Mouse (Mus musculus): Measurements from ENCODE around the gene Celsr3. TPM values are rescaled to one million over a fixed set of nuclear protein-coding genes. Genes with fewer than 3 reads are reported as not detected.

Gene Celsr3
- total and polyA plus RNA-seq, 2 experiments, result not detected

DNA sequence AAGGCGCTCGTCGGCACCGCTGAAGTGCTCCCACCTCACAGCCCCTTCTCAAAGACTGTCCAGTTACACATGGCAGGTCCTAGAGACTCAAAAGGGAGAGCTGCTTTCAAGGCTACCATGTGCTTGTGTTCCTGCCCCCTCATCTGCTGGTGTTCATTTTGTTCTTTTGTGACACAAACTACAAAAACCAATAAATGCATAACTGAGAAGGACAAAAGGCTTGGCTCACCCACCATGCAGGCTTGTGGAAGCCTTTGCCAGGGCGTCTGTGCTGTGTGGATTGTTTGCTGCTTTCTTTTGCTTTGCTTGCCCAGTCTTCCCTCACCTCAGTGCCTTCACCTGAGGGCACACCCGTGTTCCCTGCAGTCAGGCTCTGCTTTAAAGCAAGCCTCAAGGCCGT lies 28.6 kb upstream of the Celsr3 start:
- peak overlapping the region; percentile 90 for H3K27ac ChIP-seq (replicated peaks; ENCODE audit: insufficient read depth, low read depth, low read length)
- H3K79me2 ChIP-seq (ENCODE audit: control insufficient read depth, insufficient read depth, low read length), result peaks cover 19% of the 10 kb centered on the region; the same call in 1 of the 2 replicates
- peak overlapping the region; percentile 87 for H3K9ac ChIP-seq (ENCODE audit: low read depth, low read length)
- DNase-seq (ENCODE audit: extremely low read depth, low read depth, low spot score), result no peak
- H3K27me3 ChIP-seq (ENCODE audit: control insufficient read depth, insufficient read depth, low read length), result no peaks in the 10 kb centered on the region
- peaks cover 22% of the 10 kb centered on the region for H3K4me1 ChIP-seq (ENCODE audit: control insufficient read depth, insufficient read depth, low read length)
- H3K36me3 ChIP-seq (ENCODE audit: control insufficient read depth, insufficient read depth, low read length), result peaks cover 41% of the 10 kb centered on the region
- WGBS, result 40% methylated on average over 7 of the region's 7 CpGs
- no peak for TF ChIP-seq POLR2A (IDR thresholded peaks at IDR 0.05; ENCODE audit: extremely low read depth, insufficient read depth, low read length)
- no peak for TF ChIP-seq CTCF (IDR thresholded peaks at IDR 0.05; ENCODE audit: low read depth, low read length)
- H3K4me3 ChIP-seq (ENCODE audit: insufficient read depth, low read depth, low read length), result peak overlapping the region; percentile 92

DNA sequence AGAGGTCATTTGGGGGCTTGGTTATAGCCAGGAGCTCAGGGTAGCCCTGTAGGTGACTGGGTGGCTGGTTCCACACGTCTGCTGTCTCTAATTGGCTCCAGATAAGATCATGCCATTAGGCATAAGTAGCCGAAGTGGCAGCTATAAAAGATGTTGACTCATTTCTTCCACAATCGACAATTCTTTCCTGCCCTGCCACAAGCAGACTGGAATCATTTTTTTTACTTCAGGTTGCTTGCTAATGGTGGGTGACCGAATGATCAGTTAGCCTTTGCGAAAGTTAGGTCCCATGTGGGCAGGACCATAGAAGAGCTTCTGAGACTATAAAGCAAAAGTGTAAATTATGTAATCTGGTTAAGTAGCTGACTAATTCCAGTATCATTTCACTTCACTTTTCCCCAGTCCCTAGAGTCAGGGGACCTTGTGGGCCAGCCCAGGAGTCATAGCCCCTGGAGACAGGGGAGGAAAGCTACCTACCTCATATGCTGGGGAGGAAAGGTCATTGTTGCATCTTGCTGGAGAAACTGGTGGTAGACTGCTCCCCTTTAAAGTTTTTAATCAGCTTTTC lies 27.5 kb upstream of the Celsr3 start:
- WGBS, result 54% methylated on average over 5 of the region's 5 CpGs
- no peak for DNase-seq (ENCODE audit: extremely low read depth, low read depth, low spot score)
- Histone ChIP-seq H3K4me3 (ENCODE audit: insufficient read depth, low read depth, low read length) (no peak overlapping the region), H3K27ac (replicated peaks; ENCODE audit: insufficient read depth, low read depth, low read length) (no peak overlapping the region), H3K79me2 (ENCODE audit: control insufficient read depth, insufficient read depth, low read length) (peaks cover 15% of the 10 kb centered on the region; the same call in 1 of the 2 replicates), H3K9ac (ENCODE audit: low read depth, low read length) (no peak overlapping the region), H3K4me1 (ENCODE audit: control insufficient read depth, insufficient read depth, low read length) (peaks cover 12% of the 10 kb centered on the region), H3K27me3 (ENCODE audit: control insufficient read depth, insufficient read depth, low read length) (no peaks in the 10 kb centered on the region), H3K36me3 (ENCODE audit: control insufficient read depth, insufficient read depth, low read length) (peaks cover 46% of the 10 kb centered on the region)
- no peak for TF ChIP-seq CTCF (IDR thresholded peaks at IDR 0.05; ENCODE audit: low read depth, low read length)
- no peak for TF ChIP-seq POLR2A (IDR thresholded peaks at IDR 0.05; ENCODE audit: extremely low read depth, insufficient read depth, low read length)

DNA sequence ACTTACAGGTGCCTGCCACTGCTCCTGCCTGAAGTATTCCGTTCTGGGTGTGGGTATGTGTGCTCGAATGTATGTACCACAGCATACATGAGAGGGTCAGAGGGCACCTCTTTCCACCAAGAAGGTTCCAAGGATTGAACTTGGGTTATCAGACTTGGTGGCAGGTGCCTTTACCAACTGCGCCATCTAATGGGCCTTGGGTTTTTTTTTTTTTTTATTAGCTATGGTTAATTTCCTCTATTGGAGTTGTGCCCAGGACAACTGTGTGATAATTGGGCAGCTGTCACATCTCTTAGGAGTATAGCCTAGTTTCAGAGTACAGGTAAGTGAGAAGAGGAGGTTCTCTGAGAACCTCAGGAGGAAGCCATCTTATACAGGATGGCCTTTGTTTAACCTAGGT lies 26.6 kb upstream of the Celsr3 start:
- peaks cover 6% of the 10 kb centered on the region for H3K4me1 ChIP-seq (ENCODE audit: control insufficient read depth, insufficient read depth, low read length)
- H3K36me3 ChIP-seq (ENCODE audit: control insufficient read depth, insufficient read depth, low read length), result peaks cover 56% of the 10 kb centered on the region
- H3K79me2 ChIP-seq (ENCODE audit: control insufficient read depth, insufficient read depth, low read length), result peaks cover 9% of the 10 kb centered on the region; the same call in 1 of the 2 replicates
- DNase-seq (ENCODE audit: extremely low read depth, low read depth, low spot score), result no peak
- H3K9ac ChIP-seq (ENCODE audit: low read depth, low read length), result no peak overlapping the region
- TF ChIP-seq POLR2A (IDR thresholded peaks at IDR 0.05; ENCODE audit: extremely low read depth, insufficient read depth, low read length), result no peak
- TF ChIP-seq CTCF (IDR thresholded peaks at IDR 0.05; ENCODE audit: low read depth, low read length), result no peak
- no peak overlapping the region for H3K27ac ChIP-seq (replicated peaks; ENCODE audit: insufficient read depth, low read depth, low read length)
- no peak overlapping the region for H3K4me3 ChIP-seq (ENCODE audit: insufficient read depth, low read depth, low read length)
- 60% methylated on average over 3 of the region's 3 CpGs for WGBS
- H3K27me3 ChIP-seq (ENCODE audit: control insufficient read depth, insufficient read depth, low read length), result no peaks in the 10 kb centered on the region

DNA sequence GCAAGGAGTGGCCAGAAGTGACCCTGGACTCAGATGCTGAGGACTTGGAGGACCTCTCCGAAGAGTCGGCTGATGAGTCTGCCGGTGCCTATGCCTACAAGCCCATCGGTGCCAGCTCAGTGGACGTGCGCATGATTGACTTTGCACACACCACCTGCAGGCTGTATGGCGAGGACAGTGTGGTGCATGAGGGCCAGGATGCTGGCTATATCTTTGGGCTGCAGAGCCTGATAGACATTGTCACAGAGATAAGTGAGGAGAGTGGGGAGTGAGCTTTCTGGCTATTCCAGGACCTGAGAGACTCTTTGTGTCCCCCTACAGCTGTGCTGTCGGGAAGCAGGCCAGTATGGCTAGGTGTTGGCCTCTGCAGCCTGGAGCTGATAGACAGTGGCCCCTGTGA lies 20.4 kb upstream of the Celsr3 start:
- H3K79me2 ChIP-seq (ENCODE audit: control insufficient read depth, insufficient read depth, low read length), result no peaks in the 10 kb centered on the region
- no peak overlapping the region for H3K4me3 ChIP-seq (ENCODE audit: insufficient read depth, low read depth, low read length)
- DNase-seq (ENCODE audit: extremely low read depth, low read depth, low spot score), result no peak
- TF ChIP-seq POLR2A (IDR thresholded peaks at IDR 0.05; ENCODE audit: extremely low read depth, insufficient read depth, low read length), result no peak
- no peak for TF ChIP-seq CTCF (IDR thresholded peaks at IDR 0.05; ENCODE audit: low read depth, low read length)
- no peak overlapping the region for H3K27ac ChIP-seq (replicated peaks; ENCODE audit: insufficient read depth, low read depth, low read length)
- 91% methylated on average over 8 of the region's 8 CpGs for WGBS
- H3K9ac ChIP-seq (ENCODE audit: low read depth, low read length), result no peak overlapping the region
- peaks cover 4% of the 10 kb centered on the region; the same call in 1 of the 2 replicates for H3K4me1 ChIP-seq (ENCODE audit: control insufficient read depth, insufficient read depth, low read length)
- H3K36me3 ChIP-seq (ENCODE audit: control insufficient read depth, insufficient read depth, low read length), result peaks cover 44% of the 10 kb centered on the region
- H3K27me3 ChIP-seq (ENCODE audit: control insufficient read depth, insufficient read depth, low read length), result no peaks in the 10 kb centered on the region

DNA sequence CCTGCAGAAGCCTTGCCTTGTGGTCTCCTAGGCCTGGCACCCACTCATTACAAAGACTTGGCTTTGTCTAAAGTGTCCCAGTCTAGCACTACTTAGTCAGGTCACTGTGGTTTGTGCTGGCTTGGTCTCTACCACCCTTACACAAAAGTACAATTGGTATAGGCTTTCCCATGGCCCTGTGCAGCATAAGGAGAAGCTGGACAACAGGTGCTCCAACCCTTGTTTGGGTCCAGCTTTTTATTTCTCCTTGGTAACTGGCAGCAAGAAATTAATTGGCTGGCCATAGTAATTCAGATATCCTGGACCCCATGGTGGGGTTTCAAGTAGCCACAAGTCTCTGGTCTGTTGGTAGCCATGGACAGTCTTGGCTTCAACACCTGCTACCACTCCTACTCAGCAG lies 19.7 kb upstream of the Celsr3 start:
- H3K9ac ChIP-seq (ENCODE audit: low read depth, low read length), result no peak overlapping the region
- TF ChIP-seq CTCF (IDR thresholded peaks at IDR 0.05; ENCODE audit: low read depth, low read length) (no peak), POLR2A (IDR thresholded peaks at IDR 0.05; ENCODE audit: extremely low read depth, insufficient read depth, low read length) (no peak)
- peaks cover 39% of the 10 kb centered on the region for H3K36me3 ChIP-seq (ENCODE audit: control insufficient read depth, insufficient read depth, low read length)
- no peak for DNase-seq (ENCODE audit: extremely low read depth, low read depth, low spot score)
- H3K27me3 ChIP-seq (ENCODE audit: control insufficient read depth, insufficient read depth, low read length), result no peaks in the 10 kb centered on the region
- H3K4me3 ChIP-seq (ENCODE audit: insufficient read depth, low read depth, low read length), result no peak overlapping the region
- no peaks in the 10 kb centered on the region for H3K79me2 ChIP-seq (ENCODE audit: control insufficient read depth, insufficient read depth, low read length)
- H3K27ac ChIP-seq (replicated peaks; ENCODE audit: insufficient read depth, low read depth, low read length), result no peak overlapping the region
- H3K4me1 ChIP-seq (ENCODE audit: control insufficient read depth, insufficient read depth, low read length), result peaks cover 4% of the 10 kb centered on the region; the same call in 1 of the 2 replicates

DNA sequence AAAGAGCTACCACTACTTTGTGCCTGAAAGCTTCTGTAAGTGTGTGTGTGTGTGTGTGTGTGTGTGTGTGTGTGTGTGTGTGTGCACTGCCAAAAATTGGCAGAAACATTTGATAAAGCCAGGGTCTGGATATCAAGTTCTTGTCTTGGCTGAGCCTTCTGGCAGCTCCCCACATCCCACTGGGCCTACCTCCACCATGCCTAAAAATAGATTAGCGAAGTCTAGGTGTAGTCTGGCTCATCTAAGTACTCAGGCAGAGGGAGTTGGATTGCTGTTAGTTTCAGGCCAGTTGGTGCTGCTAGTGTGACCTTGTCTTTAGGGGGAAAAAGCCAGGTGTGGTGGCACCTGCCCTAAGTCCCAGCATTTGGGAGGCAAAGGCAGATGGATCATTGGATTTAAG lies 19.3 kb upstream of the Celsr3 start:
- Histone ChIP-seq H3K79me2 (ENCODE audit: control insufficient read depth, insufficient read depth, low read length) (no peaks in the 10 kb centered on the region), H3K4me1 (ENCODE audit: control insufficient read depth, insufficient read depth, low read length) (peaks cover 4% of the 10 kb centered on the region; the same call in 1 of the 2 replicates), H3K27ac (replicated peaks; ENCODE audit: insufficient read depth, low read depth, low read length) (no peak overlapping the region), H3K36me3 (ENCODE audit: control insufficient read depth, insufficient read depth, low read length) (peaks cover 35% of the 10 kb centered on the region), H3K4me3 (ENCODE audit: insufficient read depth, low read depth, low read length) (no peak overlapping the region), H3K27me3 (ENCODE audit: control insufficient read depth, insufficient read depth, low read length) (no peaks in the 10 kb centered on the region), H3K9ac (ENCODE audit: low read depth, low read length) (no peak overlapping the region)
- DNase-seq (ENCODE audit: extremely low read depth, low read depth, low spot score), result no peak
- TF ChIP-seq POLR2A (IDR thresholded peaks at IDR 0.05; ENCODE audit: extremely low read depth, insufficient read depth, low read length) (no peak), CTCF (IDR thresholded peaks at IDR 0.05; ENCODE audit: low read depth, low read length) (no peak)
- whole genome bisulfite sequencing, result 41% methylated on average over 1 of the region's 1 CpGs

Measured in liver, adult 2 months (tissue).